Mouse (Mus musculus) right cerebral cortex, postnatal 25 days (tissue): Measurements from ENCODE around the gene Cacna1a.
A peak's percentile ranks its signal among the peaks of the same experiment; 100 is the strongest.
"Not testable (repeated sequence)": the region's sequence is repeated elsewhere in the genome, so short reads cannot be mapped to it uniquely, and the experiment has no call there.

Source experiments
- DNase-seq: peaks from one replicate; pipeline ENCODE4 v3.0.0; 2022

The Cacna1a gene

GRCm38 (mm10) chr8:84477341-84477740 is 89.1 kb downstream of the Cacna1a start:
- no peak for DNase-seq

- no peak for DNase-seq
These were observed 94.8 kb downstream of the Cacna1a start for GRCm38 (mm10) chr8:84483004-84483403.

GRCm38 (mm10) chr8:84485366-84485765 is 97.1 kb downstream of the Cacna1a start:
- DNase-seq, result no peak

- no peak for DNase-seq
These were observed 97.6 kb downstream of the Cacna1a start for GRCm38 (mm10) chr8:84485864-84486263.

- no peak for DNase-seq
These were observed 101.0 kb downstream of the Cacna1a start for GRCm38 (mm10) chr8:84489223-84489622.

GRCm38 (mm10) chr8:84494541-84495084 is 106.4 kb downstream of the Cacna1a start:
- peak; percentile 90 for DNase-seq

GRCm38 (mm10) chr8:84501181-84501580 is 112.9 kb downstream of the Cacna1a start:
- DNase-seq, result no peak

- no peak for DNase-seq
These were observed 113.5 kb downstream of the Cacna1a start for GRCm38 (mm10) chr8:84501671-84502308.

- no peak for DNase-seq
These were observed 114.4 kb downstream of the Cacna1a start for GRCm38 (mm10) chr8:84502638-84503037.

GRCm38 (mm10) chr8:84507220-84507619 is 119.0 kb downstream of the Cacna1a start:
- no peak for DNase-seq

- DNase-seq, result not testable (repeated sequence)
These were observed 121.5 kb downstream of the Cacna1a start for GRCm38 (mm10) chr8:84509764-84510163.

- DNase-seq, result no peak
These were observed 123.4 kb downstream of the Cacna1a start for GRCm38 (mm10) chr8:84511621-84512020.

GRCm38 (mm10) chr8:84513765-84514164 is 125.5 kb downstream of the Cacna1a start:
- DNase-seq, result no peak

GRCm38 (mm10) chr8:84518180-84518579 is 129.9 kb downstream of the Cacna1a start:
- no peak for DNase-seq

- DNase-seq, result no peak
These were observed 130.5 kb downstream of the Cacna1a start for GRCm38 (mm10) chr8:84518720-84519119.

- DNase-seq, result peak; percentile 79
These were observed 131.8 kb downstream of the Cacna1a start for GRCm38 (mm10) chr8:84519767-84520626.

- no peak for DNase-seq
These were observed 132.8 kb downstream of the Cacna1a start for GRCm38 (mm10) chr8:84520999-84521398.

GRCm38 (mm10) chr8:84528036-84528435 is 139.8 kb downstream of the Cacna1a start:
- no peak for DNase-seq

GRCm38 (mm10) chr8:84529548-84529947 is 141.3 kb downstream of the Cacna1a start:
- peak; percentile 54 for DNase-seq

GRCm38 (mm10) chr8:84532725-84533124 is 144.5 kb downstream of the Cacna1a start:
- DNase-seq, result no peak

- no peak for DNase-seq
These were observed 145.1 kb downstream of the Cacna1a start for GRCm38 (mm10) chr8:84533341-84533740.

- no peak for DNase-seq
These were observed 148.7 kb downstream of the Cacna1a start for GRCm38 (mm10) chr8:84536917-84537316.

GRCm38 (mm10) chr8:84539376-84539775 is 151.1 kb downstream of the Cacna1a start:
- DNase-seq, result no peak

GRCm38 (mm10) chr8:84542481-84542880 is 154.2 kb downstream of the Cacna1a start:
- DNase-seq, result no peak
